Mouse (Mus musculus) forebrain, embryonic 14.5 days (tissue): ENCODE results near the gene Efcab9. TPM values are rescaled to one million over a fixed set of nuclear protein-coding genes. Genes with fewer than 3 reads are reported as not detected.

Experiments
- ATAC-seq: fragments of 200-750 bp; cut with Nextera tagmentation; 2 replicates; pipeline ENCODE4 v1.8.0; 2017; ENCODE audit warnings: mild to moderate bottlenecking, moderate library complexity
- DNase-seq: peaks from one replicate; pipeline ENCODE4 v3.0.0-alpha.2; 2015; ENCODE audit warnings: low spot score
- H3K27ac ChIP-seq: fragments of 300-500 bp; sonication (generic); 2 replicates; pipeline ENCODE4 v1.5.1; 2014; ENCODE audit warnings: low read depth, mild to moderate bottlenecking, control low read depth, low read length, moderate library complexity
- H3K27me3 ChIP-seq: fragments of 300-500 bp; sonication (generic); replicated peaks from 2 replicates; pipeline ENCODE4 v1.6.1; 2014; ENCODE audit warnings: low read length, control low read depth, mixed read lengths; ENCODE audit not compliant: control insufficient read depth, insufficient read depth
- H3K36me3 ChIP-seq: fragments of 300-500 bp; sonication (generic); 2 replicates; pipeline ENCODE4 v1.6.1; 2014; ENCODE audit warnings: low read length, control low read depth; ENCODE audit not compliant: control insufficient read depth, insufficient read depth
- H3K4me1 ChIP-seq: fragments of 300-500 bp; sonication (generic); 2 replicates; pipeline ENCODE4 v1.6.1; 2014; ENCODE audit warnings: antibody characterized with exemption, low read length, control low read depth; ENCODE audit not compliant: control insufficient read depth, insufficient read depth
- H3K4me2 ChIP-seq: fragments of 300-500 bp; sonication (generic); 2 replicates; pipeline ENCODE4 v1.6.1; 2014; ENCODE audit warnings: mild to moderate bottlenecking, control low read depth, low read length
- H3K4me3 ChIP-seq: fragments of 300-500 bp; sonication (generic); 2 replicates; pipeline ENCODE4 v1.5.1; 2014; ENCODE audit warnings: low read depth, low read length, control low read depth
- H3K9ac ChIP-seq: fragments of 300-500 bp; sonication (generic); 2 replicates; pipeline ENCODE4 v1.6.1; 2014; ENCODE audit warnings: mild to moderate bottlenecking, low read length, control low read depth, moderate library complexity
- H3K9me3 ChIP-seq: fragments of 300-500 bp; sonication (generic); replicated peaks from 2 replicates; pipeline ENCODE4 v1.6.1; 2016; ENCODE audit warnings: low read length, control low read depth, mixed read lengths; ENCODE audit not compliant: control insufficient read depth
- WGBS: fragments of 180-500 bp; shearing (Covaris S2); extraction: QIAGEN DNeasy Blood & Tissue Kit; methylation state at CpG from one replicate; pipeline ENCODE4 v1.1.7; 2014; 5-methylcytosine and 5-hydroxymethylcytosine counted together
- polyA plus RNA-seq: library from polyadenylated mRNA; unstranded; fragments of >200 nt; fragmentation: Nextera tagmentation; extraction: Ambion mirVana; gene quantifications from 2 replicates; pipeline ENCODE4 v1.2.1, GENCODE M21; 2014

Gene Efcab9
- polyA plus RNA-seq, 1 experiment from 2014 or later: not detected

DNA sequence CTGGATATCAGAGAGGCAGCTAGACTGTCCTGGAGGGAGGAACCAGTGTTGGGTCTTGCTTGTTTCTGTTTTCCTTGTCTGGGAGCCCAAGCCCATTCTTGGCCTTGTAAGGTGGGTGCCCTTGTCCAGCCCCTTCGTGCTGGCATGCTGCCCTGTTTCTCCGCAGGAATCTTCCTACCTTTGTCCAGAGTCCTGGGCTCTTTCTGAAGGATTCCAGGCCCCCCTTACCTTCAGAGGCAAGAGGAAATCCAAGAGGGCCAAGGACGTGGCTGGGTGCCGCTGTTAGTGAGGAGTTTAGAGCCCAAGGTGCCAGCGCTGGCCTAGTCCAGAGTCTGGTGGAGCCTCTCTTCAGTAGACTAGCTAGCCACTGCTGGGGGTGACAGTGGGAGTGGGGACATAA is 12.6 kb upstream of the Efcab9 start:
- Histone ChIP-seq H3K4me2 (no peak overlapping the region), H3K27ac (no peak overlapping the region), H3K36me3 (no peaks in the 10 kb centered on the region), H3K9me3 (no peaks in the 10 kb centered on the region), H3K4me3 (no peak overlapping the region), H3K27me3 (no peaks in the 10 kb centered on the region), H3K9ac (no peak overlapping the region), H3K4me1 (peaks cover 6% of the 10 kb centered on the region)
- no peak for ATAC-seq
- no peak for DNase-seq
- 87% methylated on average over 5 of the region's 5 CpGs for WGBS

DNA sequence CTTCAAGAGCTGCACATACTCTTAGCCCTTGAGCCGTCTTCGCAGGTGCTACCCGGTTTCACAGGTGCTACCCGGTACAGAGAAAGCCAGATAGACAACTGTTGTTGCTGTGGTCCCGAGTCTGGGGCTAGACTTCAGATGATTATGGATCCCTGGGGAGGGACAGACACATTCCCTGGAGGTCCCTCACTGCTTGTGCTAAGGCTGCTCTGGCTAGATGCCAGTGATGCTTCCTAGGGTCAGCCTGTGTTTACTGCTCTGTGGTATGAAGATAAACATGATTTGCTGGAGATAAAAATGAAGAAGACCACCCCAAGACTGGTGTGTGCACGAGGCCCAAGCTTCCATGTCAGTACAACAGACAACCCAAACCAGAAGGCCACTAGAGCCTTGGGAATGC is 12.2 kb upstream of the Efcab9 start:
- Histone ChIP-seq H3K36me3 (no peaks in the 10 kb centered on the region), H3K4me1 (peaks cover 3% of the 10 kb centered on the region; the same call in 1 of the 2 replicates)
- ATAC-seq: no peak

GRCm38 (mm10) chr11:32542687-32543411 is 11.0 kb upstream of the Efcab9 start:
- Histone ChIP-seq H3K27me3 (no peaks in the 10 kb centered on the region), H3K27ac (no peak overlapping the region), H3K36me3 (no peaks in the 10 kb centered on the region), H3K4me2 (no peak overlapping the region), H3K9me3 (no peaks in the 10 kb centered on the region), H3K4me1 (peaks cover 3% of the 10 kb centered on the region; the same call in 1 of the 2 replicates), H3K4me3 (no peak overlapping the region), H3K9ac (no peak overlapping the region)
- no peak for DNase-seq
- no peak for ATAC-seq
- 43% methylated on average over 3 of the region's 3 CpGs for WGBS

More for the DNA sequence above, 12.2 kb upstream of the Efcab9 start:
- Histone ChIP-seq H3K9ac (no peak overlapping the region), H3K9me3 (no peaks in the 10 kb centered on the region), H3K27me3 (no peaks in the 10 kb centered on the region), H3K27ac (no peak overlapping the region), H3K4me3 (no peak overlapping the region), H3K4me2 (no peak overlapping the region)
- no peak for DNase-seq
- WGBS: 90% methylated on average over 6 of the region's 6 CpGs

- Histone ChIP-seq H3K4me1 (peaks cover 3% of the 10 kb centered on the region; the same call in 1 of the 2 replicates), H3K9ac (no peak overlapping the region), H3K27ac (no peak overlapping the region), H3K4me3 (no peak overlapping the region), H3K4me2 (no peak overlapping the region), H3K27me3 (no peaks in the 10 kb centered on the region), H3K36me3 (no peaks in the 10 kb centered on the region), H3K9me3 (no peaks in the 10 kb centered on the region)
- DNase-seq: no peak
- no peak for ATAC-seq
- 95% methylated on average over 4 of the region's 4 CpGs for WGBS
Observed at GRCm38 (mm10) chr11:32542181-32542580, 10.3 kb upstream of the Efcab9 start.

GRCm38 (mm10) chr11:32540463-32540862 is 8.6 kb upstream of the Efcab9 start:
- no peaks in the 10 kb centered on the region for H3K27me3 ChIP-seq
- H3K4me3 ChIP-seq: no peak overlapping the region
- H3K4me1 ChIP-seq: peaks cover under 1% of the 10 kb centered on the region; the same call in 1 of the 2 replicates
- no peaks in the 10 kb centered on the region for H3K36me3 ChIP-seq
- H3K9me3 ChIP-seq: no peaks in the 10 kb centered on the region
- no peak for DNase-seq
- 87% methylated on average over 6 of the region's 6 CpGs for WGBS
- H3K27ac ChIP-seq: no peak overlapping the region
- no peak for ATAC-seq
- no peak overlapping the region for H3K4me2 ChIP-seq
- no peak overlapping the region for H3K9ac ChIP-seq

DNA sequence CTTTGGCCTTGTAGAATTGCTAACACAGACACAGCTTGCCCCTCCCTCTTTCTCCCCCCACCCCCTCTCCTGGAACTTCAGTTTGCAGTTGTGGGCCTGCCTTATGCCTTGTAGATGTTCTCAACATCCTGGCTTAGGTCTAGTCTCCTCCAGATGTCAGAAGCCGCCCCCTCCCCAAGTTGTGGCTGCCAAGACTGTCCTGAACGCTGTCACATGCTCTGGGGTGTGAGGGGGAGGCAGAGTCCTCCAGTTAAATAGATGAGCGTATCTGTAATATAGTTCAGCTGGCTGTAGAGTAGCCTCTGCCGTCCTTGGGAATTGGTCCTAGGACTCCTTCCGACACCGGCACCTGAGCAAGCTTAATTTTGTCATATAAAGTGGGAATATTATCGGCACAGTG is 7.8 kb upstream of the Efcab9 start:
- H3K4me1 ChIP-seq: no peaks in the 10 kb centered on the region
- H3K9me3 ChIP-seq: no peaks in the 10 kb centered on the region
- no peaks in the 10 kb centered on the region for H3K36me3 ChIP-seq
- 87% methylated on average over 7 of the region's 7 CpGs for WGBS
- H3K9ac ChIP-seq: no peak overlapping the region
- H3K27ac ChIP-seq: no peak overlapping the region
- no peak for ATAC-seq
- no peak for DNase-seq
- no peaks in the 10 kb centered on the region for H3K27me3 ChIP-seq
- H3K4me3 ChIP-seq: no peak overlapping the region
- no peak overlapping the region for H3K4me2 ChIP-seq

- no peaks in the 10 kb centered on the region for H3K36me3 ChIP-seq
- H3K4me1 ChIP-seq: peaks cover 2% of the 10 kb centered on the region; the same call in 1 of the 2 replicates
- H3K4me2 ChIP-seq: no peak overlapping the region
- no peak overlapping the region for H3K4me3 ChIP-seq
- H3K9ac ChIP-seq: no peak overlapping the region
- ATAC-seq (no peak), DNase-seq (no peak)
- 92% methylated on average over 4 of the region's 4 CpGs for WGBS
- H3K27ac ChIP-seq: no peak overlapping the region
- no peaks in the 10 kb centered on the region for H3K27me3 ChIP-seq
- H3K9me3 ChIP-seq: no peaks in the 10 kb centered on the region
Observed at GRCm38 (mm10) chr11:32538846-32539245, 7.0 kb upstream of the Efcab9 start.

GRCm38 (mm10) chr11:32538435-32538834 is 6.6 kb upstream of the Efcab9 start:
- Histone ChIP-seq H3K36me3 (no peaks in the 10 kb centered on the region), H3K27me3 (no peaks in the 10 kb centered on the region), H3K9me3 (no peaks in the 10 kb centered on the region), H3K9ac (no peak overlapping the region), H3K4me2 (no peak overlapping the region), H3K27ac (no peak overlapping the region), H3K4me1 (peaks cover 5% of the 10 kb centered on the region; the same call in 1 of the 2 replicates), H3K4me3 (no peak overlapping the region)
- DNase-seq (no peak), ATAC-seq (no peak)
- 70% methylated on average over 6 of the region's 6 CpGs for WGBS

DNA sequence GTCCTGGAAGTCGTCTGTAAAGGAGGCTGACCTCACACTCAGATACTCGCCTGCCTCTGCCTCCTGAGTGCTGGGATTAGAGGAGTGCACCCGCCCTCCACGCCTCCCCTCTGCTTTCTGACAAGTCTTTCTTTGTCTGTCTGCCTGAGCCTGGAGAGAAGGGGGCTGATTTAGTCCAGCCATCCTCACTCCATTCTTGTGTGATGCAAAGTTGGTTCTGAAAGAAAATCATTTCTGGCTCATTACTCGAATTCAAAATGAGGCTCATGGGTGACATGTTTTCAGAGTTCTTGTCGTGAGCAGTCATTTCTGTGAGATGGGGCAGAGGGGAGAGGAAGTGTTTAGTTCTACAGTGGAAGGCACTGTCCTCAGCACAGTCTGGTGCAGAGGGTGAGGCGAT is 5.1 kb upstream of the Efcab9 start:
- Histone ChIP-seq H3K27me3 (0 out of 2 replicates have a peak, but pooled peaks cover 2% of the 10 kb centered on the region), H3K9me3 (no peaks in the 10 kb centered on the region), H3K27ac (no peak overlapping the region), H3K4me1 (peaks cover 5% of the 10 kb centered on the region; the same call in 1 of the 2 replicates), H3K4me3 (no peak overlapping the region), H3K36me3 (no peaks in the 10 kb centered on the region), H3K4me2 (no peak overlapping the region), H3K9ac (no peak overlapping the region)
- DNase-seq (peak; percentile 72), ATAC-seq (no peak)
- 7% methylated on average over 7 of the region's 7 CpGs for WGBS
